Mouse (Mus musculus) heart, adult 8-10 months (tissue): ENCODE measurements around the gene Clec1a. TPM values are rescaled to one million over a fixed set of nuclear protein-coding genes. Genes with fewer than 3 reads are reported as not detected.
"Not testable (repeated sequence)": the region's sequence is repeated elsewhere in the genome, so short reads cannot be mapped to it uniquely, and the experiment has no call there.

ENCODE experiments used
- DNase-seq: peaks from one replicate; pipeline ENCODE4 v3.0.0; 2022; ENCODE audit warnings: low spot score
- total RNA-seq, 4 experiments: library from RNA; stranded (reverse); gene quantifications; 2 replicates each; pipeline ENCODE4 v1.2.4; 2022

Clec1a gene
- total RNA-seq = 10 to 100 TPM in 3 of 4 experiments, 1 to 10 TPM in 1; 7.7 to 13.1 (median 11.7) TPM

- peak; percentile 75 for DNase-seq
Observed at GRCm38 (mm10) chr6:129451411-129452039, at the start of gene Clec1a. TSS of gene Clec1a (minus strand) at chr6:129452000.

GRCm38 (mm10) chr6:129499516-129499915 lies 47.7 kb upstream of the Clec1a start:
- DNase-seq = not testable (repeated sequence)

- no peak for DNase-seq
Observed at GRCm38 (mm10) chr6:129497345-129498218, 45.8 kb upstream of the Clec1a start.

GRCm38 (mm10) chr6:129494924-129495323 lies 43.1 kb upstream of the Clec1a start:
- DNase-seq = no peak

GRCm38 (mm10) chr6:129480089-129480958 lies 28.5 kb upstream of the Clec1a start:
- DNase-seq = no peak

GRCm38 (mm10) chr6:129476404-129477126 lies 24.8 kb upstream of the Clec1a start:
- peak; percentile 37 for DNase-seq

GRCm38 (mm10) chr6:129472627-129473026 lies 20.8 kb upstream of the Clec1a start:
- DNase-seq = no peak

- no peak for DNase-seq
Observed at GRCm38 (mm10) chr6:129471386-129471785, 19.6 kb upstream of the Clec1a start.

- peak; percentile 70 for DNase-seq
Observed at GRCm38 (mm10) chr6:129449743-129450142, 2.1 kb downstream of the Clec1a start.

- DNase-seq = no peak
Observed at GRCm38 (mm10) chr6:129438033-129438432, 13.8 kb downstream of the Clec1a start.

GRCm38 (mm10) chr6:129436025-129436424 lies 15.8 kb downstream of the Clec1a start:
- DNase-seq = no peak

- DNase-seq = no peak
Observed at GRCm38 (mm10) chr6:129434239-129434638, 17.6 kb downstream of the Clec1a start.

GRCm38 (mm10) chr6:129427281-129427680 lies 24.5 kb downstream of the Clec1a start:
- DNase-seq = no peak

- DNase-seq = peak; percentile 82
Observed at GRCm38 (mm10) chr6:129425812-129426211, 26.0 kb downstream of the Clec1a start.

GRCm38 (mm10) chr6:129425217-129425616 lies 26.6 kb downstream of the Clec1a start:
- DNase-seq = no peak

- peak; percentile 88 for DNase-seq
Observed at GRCm38 (mm10) chr6:129423734-129424072, 28.1 kb downstream of the Clec1a start.

GRCm38 (mm10) chr6:129423040-129423733 lies 28.6 kb downstream of the Clec1a start:
- DNase-seq = no peak

- no peak for DNase-seq
Observed at GRCm38 (mm10) chr6:129422311-129422710, 29.5 kb downstream of the Clec1a start.

GRCm38 (mm10) chr6:129414177-129414576 lies 37.6 kb downstream of the Clec1a start:
- DNase-seq = no peak

- no peak for DNase-seq
Observed at GRCm38 (mm10) chr6:129408562-129408961, 43.2 kb downstream of the Clec1a start, which contains the start of gene Clec9a. TSS of gene Clec9a (plus strand) at chr6:129408862.

GRCm38 (mm10) chr6:129407324-129407723 lies 44.5 kb downstream of the Clec1a start:
- DNase-seq = peak; percentile 38
